In the genomic region with DNA sequence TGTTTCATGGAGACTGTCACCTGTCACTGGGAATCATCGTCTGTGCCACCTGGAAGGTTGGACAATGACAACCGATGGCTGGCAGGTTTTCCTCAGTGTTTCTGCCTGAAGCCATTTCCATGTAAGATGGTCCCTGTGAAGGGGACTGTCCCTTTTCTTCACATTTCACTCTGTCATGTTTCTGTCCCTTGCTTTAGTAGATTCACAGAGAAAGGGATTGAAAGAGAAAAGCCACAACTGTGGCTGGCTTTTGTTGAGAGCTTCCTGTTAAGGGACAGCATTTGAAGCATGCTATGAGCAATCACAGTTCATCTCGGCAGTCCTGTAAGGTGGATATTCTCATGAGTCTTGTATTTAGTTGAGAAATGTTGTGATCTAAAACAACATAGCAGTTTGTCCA, we compare ENCODE assay signal across 1 mouse cellular context.
TF ChIP-seq lines count a peak whose summit lies in the region.

No protein-coding gene starts in this region.

TF ChIP-seq in CH12.LX, 34 proteins besides CTCF, POLR2A, EP300 and RAD21 (continued from another document):
- TF ChIP-seq ELF1 (IDR thresholded peaks at IDR 0.05; ENCODE audit: low read depth, low read length) (no peak), MEF2A (IDR thresholded peaks at IDR 0.05; ENCODE audit: borderline replicate concordance, low read depth, low read length) (0 out of 2 replicates have a peak, but pooled peaks have one; percentile 20), ZKSCAN1 (IDR thresholded peaks at IDR 0.05; ENCODE audit: borderline replicate concordance, low read depth, low read length) (no peak), TCF12 (IDR thresholded peaks at IDR 0.05; ENCODE audit: low read depth, low read length) (peak; percentile 13; the same call in 1 of the 2 replicates), POLR2AphosphoS2 (IDR thresholded peaks at IDR 0.05; ENCODE audit: low read depth, low read length) (no peak), KAT2A (IDR thresholded peaks at IDR 0.05; ENCODE audit: insufficient replicate concordance, low read length) (no peak), TBP (conservative IDR thresholded peaks at IDR 0.05; ENCODE audit: low read depth, low read length) (no peak), MAFK (IDR thresholded peaks at IDR 0.05; ENCODE audit: insufficient replicate concordance, low read length) (no peak), E2F4 (IDR thresholded peaks at IDR 0.05; ENCODE audit: insufficient replicate concordance, low read depth, low read length) (0 out of 2 replicates have a peak, but pooled peaks have one; percentile 0), USF1 (IDR thresholded peaks at IDR 0.05; ENCODE audit: low read depth, low read length) (no peak), CHD2 (IDR thresholded peaks at IDR 0.05; ENCODE audit: low read length) (no peak), NELFE (IDR thresholded peaks at IDR 0.05; ENCODE audit: low read depth, low read length) (no peak)
